Mouse (Mus musculus) embryo, embryonic 11.5 days (tissue): Measurements from ENCODE around the gene Rasgrf2.
"Not testable (repeated sequence)": the region's sequence is repeated elsewhere in the genome, so short reads cannot be mapped to it uniquely, and the experiment has no call there.

Experiments
- DNase-seq: peaks from one replicate; pipeline ENCODE4 v3.0.0-alpha.2; 2012; ENCODE audit warnings: low read depth, low spot score

Rasgrf2 gene

GRCm38 (mm10) chr13:92131384-92132150 lies at the start of gene Rasgrf2:
Gene Rasgrf2, minus strand, starts transcription at chr13:92131656.
- peak; percentile 35 for DNase-seq

GRCm38 (mm10) chr13:92172686-92173085 lies 41.2 kb upstream of the Rasgrf2 start:
- DNase-seq = not testable (repeated sequence)

GRCm38 (mm10) chr13:92150551-92150950 lies 19.1 kb upstream of the Rasgrf2 start:
- no peak for DNase-seq

- DNase-seq = no peak
These were observed 17.4 kb upstream of the Rasgrf2 start for GRCm38 (mm10) chr13:92148858-92149257.

GRCm38 (mm10) chr13:92134792-92135191 lies 3.3 kb upstream of the Rasgrf2 start:
- no peak for DNase-seq

- no peak for DNase-seq
These were observed 1.1 kb upstream of the Rasgrf2 start for GRCm38 (mm10) chr13:92132599-92132998.

- no peak for DNase-seq
These were observed 467 bp downstream of the Rasgrf2 start for GRCm38 (mm10) chr13:92130994-92131383.

- no peak for DNase-seq
These were observed 1.6 kb downstream of the Rasgrf2 start for GRCm38 (mm10) chr13:92129877-92130276.

GRCm38 (mm10) chr13:92125902-92126301 lies 5.6 kb downstream of the Rasgrf2 start:
- DNase-seq = no peak

- DNase-seq = no peak
These were observed 11.8 kb downstream of the Rasgrf2 start for GRCm38 (mm10) chr13:92119623-92120022.

GRCm38 (mm10) chr13:92114076-92114475 lies 17.4 kb downstream of the Rasgrf2 start:
- DNase-seq = no peak

- no peak for DNase-seq
These were observed 23.2 kb downstream of the Rasgrf2 start for GRCm38 (mm10) chr13:92108237-92108636.

- no peak for DNase-seq
These were observed 27.2 kb downstream of the Rasgrf2 start for GRCm38 (mm10) chr13:92104259-92104658.

GRCm38 (mm10) chr13:92098484-92098883 lies 33.0 kb downstream of the Rasgrf2 start:
- no peak for DNase-seq

GRCm38 (mm10) chr13:92095131-92096090 lies 36.0 kb downstream of the Rasgrf2 start:
- no peak for DNase-seq

- DNase-seq = no peak
These were observed 37.7 kb downstream of the Rasgrf2 start for GRCm38 (mm10) chr13:92093712-92094290.

- no peak for DNase-seq
These were observed 58.3 kb downstream of the Rasgrf2 start for GRCm38 (mm10) chr13:92073111-92073510.

- DNase-seq = no peak
These were observed 62.8 kb downstream of the Rasgrf2 start for GRCm38 (mm10) chr13:92068651-92069050.

- no peak for DNase-seq
These were observed 63.6 kb downstream of the Rasgrf2 start for GRCm38 (mm10) chr13:92067831-92068230.

GRCm38 (mm10) chr13:92053748-92054147 lies 77.7 kb downstream of the Rasgrf2 start:
- no peak for DNase-seq

GRCm38 (mm10) chr13:92053001-92053400 lies 78.5 kb downstream of the Rasgrf2 start:
- no peak for DNase-seq

- no peak for DNase-seq
These were observed 80.2 kb downstream of the Rasgrf2 start for GRCm38 (mm10) chr13:92051216-92051615.
